Mouse (Mus musculus) cerebellum, adult (tissue): ENCODE measurements around the gene Ntf3.

Source experiments
- ATAC-seq: cut with Nextera tagmentation; 2 replicates; pipeline ENCODE4 v1.9.2; 2017; ENCODE audit warnings: mild to moderate bottlenecking, moderate library complexity, mixed read lengths; ENCODE audit not compliant: insufficient number of reproducible peaks, low FRiP score, low TSS enrichment

The Ntf3 gene

DNA sequence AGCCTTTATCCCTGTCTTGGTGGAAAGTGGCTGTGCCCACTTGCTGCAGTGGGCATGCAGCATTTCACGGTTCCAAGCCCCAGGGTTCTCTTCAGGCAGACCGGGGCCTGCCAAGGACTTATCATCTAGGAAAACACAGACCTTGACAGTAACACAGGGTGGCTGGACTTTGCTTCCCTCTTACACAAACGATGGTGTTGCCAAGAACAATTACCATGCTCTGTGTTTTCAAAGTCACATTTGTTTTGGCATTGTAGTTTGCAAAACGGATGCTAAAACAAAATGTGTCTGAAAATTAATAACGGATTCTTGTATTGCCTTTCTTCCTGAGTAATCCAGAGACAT lies 6.7 kb downstream of the Ntf3 start:
- ATAC-seq: no peak

- no peak for ATAC-seq
Measured at GRCm38 (mm10) chr6:126159279-126160066, 7.2 kb downstream of the Ntf3 start.

DNA sequence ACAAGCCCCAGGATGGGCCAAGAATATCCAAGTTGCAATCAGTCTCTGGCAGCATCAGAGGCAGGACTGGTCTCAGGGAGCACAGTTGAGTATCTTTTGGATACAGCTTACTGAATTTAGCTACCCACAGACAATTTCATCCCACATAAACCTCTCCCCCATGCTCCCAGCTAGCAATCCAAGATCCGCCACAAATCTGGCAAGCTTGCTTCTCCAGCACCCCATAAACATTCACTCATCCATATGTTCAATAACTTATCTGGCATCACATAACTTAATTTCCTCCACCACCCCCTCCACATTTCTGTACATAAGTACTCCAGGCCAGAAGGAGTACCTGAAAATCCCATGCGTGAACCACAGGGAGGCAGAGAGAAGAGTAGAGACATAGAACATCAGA lies 10.8 kb downstream of the Ntf3 start:
- no peak for ATAC-seq

DNA sequence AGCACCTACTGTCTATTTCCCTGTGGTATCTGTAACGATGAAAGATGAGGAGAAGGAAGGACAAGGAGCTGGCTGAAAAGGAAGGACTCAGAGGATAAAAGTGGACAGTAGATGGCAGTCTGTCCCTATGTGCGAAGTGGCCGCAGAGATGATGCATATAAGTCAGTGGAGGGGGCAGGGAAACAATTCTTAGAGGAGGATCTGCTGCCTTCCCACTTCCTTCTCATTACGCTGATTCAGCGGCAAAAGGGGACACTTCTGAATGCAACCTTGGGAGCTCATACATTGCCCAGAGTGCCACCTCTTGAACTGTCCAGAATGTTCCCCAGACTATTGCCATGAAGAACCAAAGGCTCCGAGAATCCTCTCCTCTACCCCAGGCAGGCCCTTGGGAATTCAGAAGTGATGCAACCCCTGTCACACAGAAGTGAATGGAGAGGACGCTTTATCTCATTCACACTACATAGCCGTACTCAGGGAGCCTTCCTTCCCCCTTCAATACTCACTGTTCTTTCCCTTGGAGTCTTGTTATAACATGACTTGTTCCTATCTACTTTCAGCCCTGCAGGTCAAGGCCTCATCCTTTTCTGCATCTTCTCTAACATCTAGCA lies 12.2 kb downstream of the Ntf3 start:
- peak; percentile 69 for ATAC-seq

DNA sequence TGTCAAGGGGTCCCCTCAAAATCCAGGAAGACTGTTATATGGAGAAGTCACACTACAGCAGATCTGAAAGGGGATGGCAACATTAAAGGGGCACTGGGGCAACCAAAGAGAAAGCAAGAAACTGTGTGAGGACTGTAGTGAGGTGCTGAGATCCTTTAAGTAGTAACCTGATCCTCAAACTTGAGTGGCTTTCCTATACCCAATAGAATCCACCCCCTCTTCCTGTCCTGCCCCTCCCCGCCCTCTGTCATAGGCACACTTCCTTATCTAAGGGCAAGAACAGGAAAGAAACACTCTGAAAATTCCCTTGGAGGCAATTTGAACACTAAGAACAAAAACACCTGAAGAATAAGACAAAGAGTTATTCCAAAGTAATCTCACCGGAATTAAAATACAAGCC lies 13.6 kb downstream of the Ntf3 start:
- no peak for ATAC-seq

DNA sequence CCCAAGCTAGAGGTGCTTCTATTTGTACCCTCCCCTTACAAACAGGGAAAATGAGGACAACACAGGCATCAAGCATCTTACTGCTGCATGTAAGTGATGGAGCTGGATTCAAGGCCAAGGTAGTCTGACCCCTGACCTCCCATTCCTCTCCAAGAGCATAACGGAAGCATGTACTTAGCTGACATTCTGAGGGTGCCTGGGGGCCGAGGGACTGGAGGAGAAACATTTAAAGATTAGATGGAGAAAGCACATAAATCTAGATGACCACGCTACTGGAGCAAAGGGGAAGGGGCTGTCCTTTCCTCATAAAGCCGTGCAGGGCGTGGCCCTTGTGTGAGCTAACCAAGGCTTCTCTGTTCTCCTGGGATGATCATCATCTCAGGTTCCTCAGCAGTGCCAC lies 23.1 kb downstream of the Ntf3 start:
- no peak for ATAC-seq

GRCm38 (mm10) chr6:126142741-126143140 lies 24.0 kb downstream of the Ntf3 start:
- ATAC-seq: no peak

DNA sequence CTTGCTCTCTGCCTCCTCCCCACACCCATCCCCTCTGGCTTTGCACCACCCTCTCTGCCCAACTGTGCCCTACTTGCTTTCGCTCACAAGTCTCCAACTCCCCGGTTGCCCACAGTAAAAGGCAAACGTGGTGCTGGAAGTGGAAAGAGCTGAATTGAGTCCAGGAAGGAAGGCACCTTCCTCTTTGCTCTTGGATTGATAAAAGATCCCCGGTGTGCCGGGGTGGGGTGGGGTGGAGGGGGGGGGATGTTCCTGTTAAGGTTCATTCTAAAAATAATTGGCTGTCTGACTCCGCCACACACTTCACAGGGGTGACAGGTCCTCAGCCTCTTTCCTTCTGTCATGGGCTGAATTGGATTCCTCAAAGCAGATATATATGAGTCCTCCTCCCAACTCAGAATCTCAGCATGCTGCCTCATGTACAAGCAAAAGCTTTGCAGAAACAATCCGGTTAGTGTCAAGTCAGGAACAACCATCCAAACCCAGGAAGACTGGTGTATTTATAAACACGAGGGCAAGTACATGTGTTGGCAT lies 24.6 kb downstream of the Ntf3 start:
- no peak for ATAC-seq

- 0 out of 2 replicates have a peak, but pooled peaks have one; percentile 21 for ATAC-seq
Measured at GRCm38 (mm10) chr6:126141472-126141871, 25.2 kb downstream of the Ntf3 start.

DNA sequence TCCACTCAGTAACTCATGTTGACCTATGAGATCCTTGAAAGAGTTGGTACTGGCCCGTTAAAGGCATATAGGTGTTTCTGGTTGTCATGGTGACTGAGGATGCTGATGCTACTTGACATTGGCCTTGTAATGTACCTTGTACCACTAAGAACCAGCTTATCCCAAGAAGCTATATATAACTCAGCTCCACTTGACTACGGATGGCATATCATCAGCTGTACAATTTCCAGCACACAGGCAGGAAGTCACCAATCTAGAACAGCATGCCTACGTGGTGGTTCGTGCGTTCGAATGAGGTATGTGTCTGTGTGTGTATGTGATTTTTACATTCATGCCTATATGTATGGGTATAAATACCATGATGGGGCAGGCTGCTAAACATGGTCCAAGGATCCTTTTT lies 25.7 kb downstream of the Ntf3 start:
- no peak for ATAC-seq

GRCm38 (mm10) chr6:126140416-126140815 lies 26.3 kb downstream of the Ntf3 start:
- ATAC-seq: no peak

DNA sequence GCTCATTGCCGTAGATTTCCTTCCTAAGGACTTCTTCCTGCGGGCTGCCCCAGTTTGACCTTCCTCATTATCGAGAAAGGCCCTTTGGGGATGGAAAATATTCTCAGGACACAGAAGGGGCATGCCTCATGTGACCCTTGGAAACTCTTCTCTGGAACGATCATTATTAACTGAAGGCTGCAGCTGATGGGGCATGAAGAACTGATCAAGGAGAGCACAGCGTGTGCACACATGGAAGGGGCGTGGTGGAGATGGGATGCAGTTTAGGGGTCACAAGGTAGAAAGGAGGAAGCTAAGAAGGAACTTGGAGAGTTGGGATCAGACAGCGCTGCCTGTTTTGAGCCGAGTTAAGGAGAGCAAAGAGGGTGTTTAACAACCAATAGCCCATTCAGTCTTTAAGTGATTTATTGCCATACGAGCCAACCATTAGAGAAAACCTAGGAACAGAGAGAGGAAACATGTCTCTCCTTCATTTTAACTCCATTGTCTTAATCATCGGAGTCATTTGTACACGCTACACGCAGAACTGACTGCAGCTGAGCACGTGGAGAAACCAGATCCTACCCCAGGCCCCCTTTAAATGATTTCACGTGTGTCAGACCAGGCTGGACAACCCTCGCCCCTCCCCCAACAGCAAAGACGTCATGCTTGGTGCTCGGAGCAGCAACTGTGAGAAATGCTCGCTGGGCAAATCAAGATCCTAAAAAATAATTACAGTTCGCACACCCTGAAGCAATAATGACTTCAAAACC lies 32.4 kb downstream of the Ntf3 start:
- no peak for ATAC-seq

- no peak for ATAC-seq
Measured at GRCm38 (mm10) chr6:126128238-126128637, 38.5 kb downstream of the Ntf3 start.

DNA sequence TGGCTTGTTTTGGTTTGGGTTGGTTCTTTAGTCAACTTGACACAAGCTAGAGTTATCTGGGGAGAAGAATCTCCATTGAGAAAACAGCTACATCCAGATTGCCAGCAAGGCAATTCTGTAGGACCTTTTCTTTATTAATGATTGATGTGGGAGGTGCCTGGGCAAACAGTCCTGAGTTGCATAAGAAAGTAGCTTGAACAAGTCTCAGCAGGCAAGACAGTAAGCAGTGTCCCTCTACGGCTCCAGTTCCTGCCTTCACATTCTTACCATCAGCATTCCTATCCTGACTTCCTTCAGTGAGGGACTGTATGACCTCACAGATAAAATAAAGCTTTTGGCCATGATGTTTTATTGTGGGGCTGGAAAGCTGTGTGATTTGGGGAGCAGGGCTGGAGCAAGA lies 48.5 kb downstream of the Ntf3 start:
- no peak for ATAC-seq

GRCm38 (mm10) chr6:126117191-126117590 lies 49.5 kb downstream of the Ntf3 start:
- no peak for ATAC-seq

GRCm38 (mm10) chr6:126114934-126115633 lies 51.6 kb downstream of the Ntf3 start:
- no peak; the same call in 1 of the 2 replicates for ATAC-seq

- ATAC-seq: no peak
Measured at GRCm38 (mm10) chr6:126110892-126111835, 55.5 kb downstream of the Ntf3 start.

DNA sequence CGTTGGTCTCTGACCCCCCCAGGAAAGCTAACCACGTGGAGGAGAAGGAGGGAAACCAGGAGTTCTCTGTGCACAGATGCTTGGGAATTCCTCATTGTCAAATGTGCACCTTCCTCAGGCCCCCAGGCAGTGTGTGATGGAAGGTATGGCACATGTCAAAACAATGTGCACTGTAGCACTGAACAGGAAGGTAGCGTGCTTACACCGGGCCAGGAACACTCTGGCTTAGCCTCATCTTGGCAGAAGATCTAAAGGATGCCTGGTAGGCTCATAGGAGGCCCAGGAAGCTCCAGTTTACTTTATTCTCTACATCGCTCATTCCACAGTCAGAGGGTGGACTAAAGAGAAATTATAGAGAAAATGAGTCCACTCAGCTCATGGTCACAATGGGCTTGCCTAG lies 57.5 kb downstream of the Ntf3 start:
- ATAC-seq: peak; percentile 28; the same call in 1 of the 2 replicates

DNA sequence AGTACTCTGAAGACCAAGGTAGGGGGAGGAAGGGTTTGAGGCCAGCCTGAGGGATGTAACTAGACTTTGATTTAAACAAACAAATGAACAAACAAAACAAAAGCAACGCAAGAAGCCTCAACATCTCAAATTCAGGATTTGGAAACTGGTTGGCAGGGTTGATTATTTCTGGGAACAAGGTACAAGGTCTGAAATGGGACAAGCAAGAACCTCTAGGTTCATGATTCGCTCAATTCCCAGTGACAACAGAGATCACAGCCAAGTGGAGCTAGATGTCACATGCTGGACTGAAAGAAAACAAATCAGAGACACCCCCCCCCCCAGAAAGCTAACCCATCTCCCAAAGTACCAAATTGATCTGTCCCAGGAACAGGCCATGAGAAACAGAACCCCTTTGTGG lies 57.9 kb downstream of the Ntf3 start:
- no peak for ATAC-seq
